Mouse (Mus musculus): ENCODE measurements at regions not wholly inside any gene's neighbourhood (a gene's known extent, or its start where the extent isn't known, plus 50 kb on each side); places are given as distances from the start of the nearest gene placed in this dataset.

- no peaks in the 10 kb centered on the region for H3K9me3 ChIP-seq (ENCODE audit: control insufficient read depth, low read length)
- H3K27me3 ChIP-seq (ENCODE audit: control insufficient read depth, insufficient read depth, low read length): no peaks in the 10 kb centered on the region
- H3K27ac ChIP-seq (replicated peaks; ENCODE audit: low read depth, low read length): 0 out of 2 replicates have a peak overlapping the region, but pooled peaks have one; percentile 32
- no peak overlapping the region for H3K9ac ChIP-seq (replicated peaks; ENCODE audit: low read length)
- H3K36me3 ChIP-seq (ENCODE audit: control insufficient read depth, insufficient read depth, low read length): no peaks in the 10 kb centered on the region
- H3K4me2 ChIP-seq (ENCODE audit: low read length): no peak overlapping the region
- DNase-seq (peak; percentile 57), ATAC-seq (ENCODE audit: low FRiP score, low TSS enrichment) (peak; percentile 60; the same call in 1 of the 2 replicates)
- H3K4me1 ChIP-seq (ENCODE audit: control insufficient read depth, insufficient read depth, low read length): peaks cover 3% of the 10 kb centered on the region; the same call in 1 of the 2 replicates
- 69% methylated on average over 5 of the region's 5 CpGs for WGBS
- no peak overlapping the region for H3K4me3 ChIP-seq (replicated peaks; ENCODE audit: low read depth, low read length)
Measured at GRCm38 (mm10) chr10:37314746-37315430, 176.2 kb upstream of the Marcks start.

DNA sequence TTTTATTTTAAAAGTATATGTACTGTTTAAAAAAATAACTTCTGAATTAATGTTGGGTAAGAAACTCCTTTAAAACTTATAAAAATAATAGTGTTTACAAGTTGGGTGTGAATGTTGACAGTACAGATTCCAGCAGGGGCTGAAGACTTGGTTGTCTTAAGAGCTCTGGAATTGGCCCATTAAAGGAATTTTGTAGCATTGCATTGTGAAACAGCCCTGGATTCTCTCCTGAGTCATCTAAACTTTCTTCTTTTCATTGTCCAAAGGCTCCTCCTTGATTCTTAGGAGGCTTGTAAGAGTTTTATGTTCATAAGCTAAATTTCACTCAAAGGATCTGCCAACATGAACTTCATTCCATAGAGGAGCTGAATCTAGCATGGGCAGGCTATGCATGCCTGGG is 174.7 kb upstream of the Marcks start:
- no peaks in the 10 kb centered on the region for H3K9me3 ChIP-seq (ENCODE audit: control insufficient read depth, low read length)
- no peak for ATAC-seq (ENCODE audit: low FRiP score, low TSS enrichment)
- H3K36me3 ChIP-seq (ENCODE audit: control insufficient read depth, insufficient read depth, low read length): no peaks in the 10 kb centered on the region
- H3K4me2 ChIP-seq (ENCODE audit: low read length): no peak overlapping the region
- peaks cover 3% of the 10 kb centered on the region; the same call in 1 of the 2 replicates for H3K4me1 ChIP-seq (ENCODE audit: control insufficient read depth, insufficient read depth, low read length)
- DNase-seq: no peak
- H3K27me3 ChIP-seq (ENCODE audit: control insufficient read depth, insufficient read depth, low read length): no peaks in the 10 kb centered on the region
- H3K4me3 ChIP-seq (replicated peaks; ENCODE audit: low read depth, low read length): no peak overlapping the region
- no peak overlapping the region for H3K9ac ChIP-seq (replicated peaks; ENCODE audit: low read length)
- no peak overlapping the region for H3K27ac ChIP-seq (replicated peaks; ENCODE audit: low read depth, low read length)

DNA sequence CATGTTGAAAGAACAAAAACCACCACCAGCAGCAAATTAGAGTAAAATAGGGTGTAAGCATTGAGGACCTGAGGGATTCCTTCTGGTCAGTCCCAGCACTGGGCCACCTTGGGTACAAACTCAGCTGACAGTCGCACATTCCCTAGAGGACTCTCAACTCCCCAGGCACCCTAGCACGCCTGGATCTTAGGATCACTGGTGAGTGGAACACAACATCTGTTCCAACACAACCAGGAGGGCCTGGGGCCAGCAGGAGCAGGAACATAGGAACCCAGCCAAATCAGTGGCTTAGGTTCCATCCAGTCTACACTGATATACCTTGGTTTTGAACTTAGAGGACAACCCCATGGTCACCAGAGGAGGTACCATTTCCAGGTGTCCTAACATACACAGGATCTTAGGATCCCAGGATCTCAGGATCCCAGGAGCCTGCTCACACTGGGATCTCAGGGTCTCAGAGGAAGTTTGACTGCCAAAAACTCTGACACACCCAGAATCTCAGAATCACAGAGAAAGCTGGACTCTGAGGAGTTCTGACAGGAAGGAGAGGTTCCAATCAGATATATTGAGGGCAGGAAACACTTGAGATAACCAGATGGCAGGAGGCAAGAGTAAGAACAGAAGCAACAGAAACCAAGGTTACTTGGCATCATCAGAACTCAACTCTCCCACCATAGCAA is 171.7 kb upstream of the Marcks start:
- Histone ChIP-seq H3K36me3 (ENCODE audit: control insufficient read depth, insufficient read depth, low read length) (no peaks in the 10 kb centered on the region), H3K9me3 (ENCODE audit: control insufficient read depth, low read length) (no peaks in the 10 kb centered on the region), H3K4me3 (replicated peaks; ENCODE audit: low read depth, low read length) (no peak overlapping the region), H3K9ac (replicated peaks; ENCODE audit: low read length) (no peak overlapping the region), H3K4me1 (ENCODE audit: control insufficient read depth, insufficient read depth, low read length) (peaks cover 3% of the 10 kb centered on the region; the same call in 1 of the 2 replicates), H3K4me2 (ENCODE audit: low read length) (no peak overlapping the region), H3K27ac (replicated peaks; ENCODE audit: low read depth, low read length) (no peak overlapping the region), H3K27me3 (ENCODE audit: control insufficient read depth, insufficient read depth, low read length) (no peaks in the 10 kb centered on the region)
- DNase-seq (no peak), ATAC-seq (ENCODE audit: low FRiP score, low TSS enrichment) (no peak)
- WGBS: 81% methylated on average over 2 of the region's 2 CpGs

DNA sequence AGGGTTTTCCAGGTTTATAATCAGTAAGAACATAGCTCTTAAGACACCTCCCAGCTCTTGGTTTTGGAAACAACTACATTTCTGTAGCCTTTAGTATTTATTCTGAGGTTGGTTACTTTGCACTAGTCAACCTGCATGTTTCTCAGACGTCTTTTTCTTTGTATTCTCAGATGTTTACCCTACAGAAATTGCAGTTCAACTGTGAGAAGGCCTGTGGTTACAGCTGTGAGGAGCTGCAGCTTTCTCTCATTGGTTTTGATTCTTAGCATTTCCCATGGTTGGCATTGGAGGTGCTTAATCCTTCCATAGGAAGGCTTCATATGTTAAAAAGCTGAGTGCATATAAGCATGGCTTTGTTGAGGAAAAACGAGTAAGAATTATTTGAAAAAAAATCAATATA is 165.9 kb upstream of the Marcks start:
- H3K4me1 ChIP-seq (ENCODE audit: control insufficient read depth, insufficient read depth, low read length): no peaks in the 10 kb centered on the region
- no peaks in the 10 kb centered on the region for H3K27me3 ChIP-seq (ENCODE audit: control insufficient read depth, insufficient read depth, low read length)
- no peak overlapping the region for H3K27ac ChIP-seq (replicated peaks; ENCODE audit: low read depth, low read length)
- no peaks in the 10 kb centered on the region for H3K36me3 ChIP-seq (ENCODE audit: control insufficient read depth, insufficient read depth, low read length)
- no peak for ATAC-seq (ENCODE audit: low FRiP score, low TSS enrichment)
- no peak overlapping the region for H3K4me2 ChIP-seq (ENCODE audit: low read length)
- no peak overlapping the region for H3K9ac ChIP-seq (replicated peaks; ENCODE audit: low read length)
- H3K9me3 ChIP-seq (ENCODE audit: control insufficient read depth, low read length): no peaks in the 10 kb centered on the region
- DNase-seq: no peak
- H3K4me3 ChIP-seq (replicated peaks; ENCODE audit: low read depth, low read length): no peak overlapping the region
- WGBS: 50% methylated on average over 2 of the region's 2 CpGs

DNA sequence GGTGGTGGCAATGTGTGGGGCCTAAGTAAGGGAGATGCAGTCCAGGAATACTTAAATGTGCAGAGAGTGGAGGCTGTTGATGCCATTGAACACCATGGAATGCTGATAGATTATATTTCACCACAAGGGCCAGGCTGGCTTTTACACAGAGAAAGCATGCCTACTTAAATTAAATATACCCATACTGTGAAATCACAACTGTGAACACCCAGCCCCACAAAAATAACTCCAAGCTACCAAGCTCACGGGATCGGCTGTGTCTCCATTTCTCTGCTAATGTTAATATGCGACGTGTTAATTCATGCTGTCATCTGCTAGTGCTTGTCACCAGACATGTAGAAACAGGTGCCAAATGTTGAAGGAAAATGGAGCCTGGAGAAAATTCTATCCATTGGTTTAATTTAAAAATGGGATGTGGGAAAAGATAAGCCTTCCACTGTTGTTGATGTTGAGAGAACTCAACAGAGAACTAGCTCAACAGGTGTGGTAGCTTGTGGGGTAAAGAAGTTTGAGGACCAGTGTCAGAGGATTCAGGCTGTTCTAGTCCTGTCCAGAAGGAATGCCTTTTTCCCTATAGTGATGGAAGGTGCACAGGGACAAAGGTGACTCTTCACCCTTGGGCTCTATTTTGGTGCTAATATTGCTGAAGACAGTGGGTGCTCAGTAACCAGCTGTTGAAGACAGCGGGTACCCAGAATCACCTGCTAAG is 161.6 kb upstream of the Marcks start:
- Histone ChIP-seq H3K27ac (replicated peaks; ENCODE audit: low read depth, low read length) (no peak overlapping the region), H3K27me3 (ENCODE audit: control insufficient read depth, insufficient read depth, low read length) (no peaks in the 10 kb centered on the region), H3K4me3 (replicated peaks; ENCODE audit: low read depth, low read length) (no peak overlapping the region), H3K4me1 (ENCODE audit: control insufficient read depth, insufficient read depth, low read length) (no peaks in the 10 kb centered on the region), H3K4me2 (ENCODE audit: low read length) (no peak overlapping the region), H3K9ac (replicated peaks; ENCODE audit: low read length) (no peak overlapping the region), H3K36me3 (ENCODE audit: control insufficient read depth, insufficient read depth, low read length) (no peaks in the 10 kb centered on the region), H3K9me3 (ENCODE audit: control insufficient read depth, low read length) (no peaks in the 10 kb centered on the region)
- 84% methylated on average over 5 of the region's 5 CpGs for WGBS
- no peak for ATAC-seq (ENCODE audit: low FRiP score, low TSS enrichment)
- DNase-seq: no peak

DNA sequence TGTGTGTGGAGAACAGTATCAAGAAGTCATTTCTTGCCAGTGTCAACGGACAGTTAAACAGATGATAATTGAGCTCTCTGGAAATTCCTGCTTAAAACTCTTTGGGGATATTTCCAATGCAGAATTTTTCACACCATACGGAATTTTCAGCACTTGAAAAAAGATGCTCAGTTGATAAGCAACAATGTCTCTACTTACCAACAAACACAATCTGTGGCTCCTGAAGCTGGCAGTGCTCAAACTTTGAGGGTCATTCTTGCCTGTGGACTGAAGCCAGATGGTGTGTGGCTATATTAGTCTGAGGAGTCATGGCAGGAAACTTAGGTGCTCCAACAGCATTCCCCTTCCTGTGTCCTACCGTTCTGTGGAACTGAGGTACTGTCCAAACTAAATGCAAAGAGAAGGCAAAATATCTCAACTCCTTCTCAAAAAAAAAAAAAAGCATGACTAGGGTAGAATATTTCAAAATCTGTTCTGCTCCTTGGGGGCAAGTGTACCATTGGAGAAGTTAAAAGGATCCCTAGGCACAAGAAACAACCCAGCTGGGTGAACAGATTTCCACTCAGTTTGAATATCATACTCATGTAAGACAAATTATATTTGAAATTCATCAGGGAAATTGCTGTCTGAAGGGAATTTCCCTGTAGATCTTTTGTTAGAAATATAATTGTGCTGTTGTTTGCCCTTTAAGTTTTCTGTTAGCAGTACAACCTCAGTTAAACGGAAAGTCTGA is 160.1 kb upstream of the Marcks start:
- DNase-seq: no peak
- Histone ChIP-seq H3K4me2 (ENCODE audit: low read length) (no peak overlapping the region), H3K4me3 (replicated peaks; ENCODE audit: low read depth, low read length) (no peak overlapping the region), H3K9me3 (ENCODE audit: control insufficient read depth, low read length) (no peaks in the 10 kb centered on the region), H3K27me3 (ENCODE audit: control insufficient read depth, insufficient read depth, low read length) (no peaks in the 10 kb centered on the region), H3K9ac (replicated peaks; ENCODE audit: low read length) (no peak overlapping the region), H3K4me1 (ENCODE audit: control insufficient read depth, insufficient read depth, low read length) (no peaks in the 10 kb centered on the region), H3K27ac (replicated peaks; ENCODE audit: low read depth, low read length) (no peak overlapping the region), H3K36me3 (ENCODE audit: control insufficient read depth, insufficient read depth, low read length) (no peaks in the 10 kb centered on the region)
- WGBS: 86% methylated on average over 4 of the region's 4 CpGs
- no peak for ATAC-seq (ENCODE audit: low FRiP score, low TSS enrichment)

DNA sequence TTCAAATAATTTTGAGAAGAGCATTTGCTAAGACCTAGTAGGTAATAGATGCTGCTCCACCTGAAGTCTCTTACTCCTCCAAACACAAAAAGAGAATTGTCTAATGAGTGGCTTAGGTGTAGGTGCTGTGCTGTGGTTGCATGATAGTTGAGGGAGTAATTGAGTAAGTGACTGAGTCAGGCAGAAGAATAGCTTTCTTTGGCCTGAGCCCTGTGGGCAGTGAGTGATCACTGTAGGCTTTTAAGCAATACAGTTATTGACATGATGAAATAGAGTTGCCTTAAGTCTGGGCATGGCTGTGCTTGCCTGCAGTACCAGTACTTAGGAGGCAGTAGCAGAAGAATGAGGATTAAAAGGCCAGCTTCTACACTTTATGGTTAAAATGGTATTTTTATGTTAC is 155.5 kb upstream of the Marcks start:
- Histone ChIP-seq H3K27me3 (ENCODE audit: control insufficient read depth, insufficient read depth, low read length) (no peaks in the 10 kb centered on the region), H3K4me2 (ENCODE audit: low read length) (no peak overlapping the region), H3K9ac (replicated peaks; ENCODE audit: low read length) (no peak overlapping the region), H3K9me3 (ENCODE audit: control insufficient read depth, low read length) (no peaks in the 10 kb centered on the region), H3K4me3 (replicated peaks; ENCODE audit: low read depth, low read length) (no peak overlapping the region), H3K36me3 (ENCODE audit: control insufficient read depth, insufficient read depth, low read length) (no peaks in the 10 kb centered on the region), H3K4me1 (ENCODE audit: control insufficient read depth, insufficient read depth, low read length) (no peaks in the 10 kb centered on the region), H3K27ac (replicated peaks; ENCODE audit: low read depth, low read length) (no peak overlapping the region)
- DNase-seq (no peak), ATAC-seq (ENCODE audit: low FRiP score, low TSS enrichment) (no peak)

DNA sequence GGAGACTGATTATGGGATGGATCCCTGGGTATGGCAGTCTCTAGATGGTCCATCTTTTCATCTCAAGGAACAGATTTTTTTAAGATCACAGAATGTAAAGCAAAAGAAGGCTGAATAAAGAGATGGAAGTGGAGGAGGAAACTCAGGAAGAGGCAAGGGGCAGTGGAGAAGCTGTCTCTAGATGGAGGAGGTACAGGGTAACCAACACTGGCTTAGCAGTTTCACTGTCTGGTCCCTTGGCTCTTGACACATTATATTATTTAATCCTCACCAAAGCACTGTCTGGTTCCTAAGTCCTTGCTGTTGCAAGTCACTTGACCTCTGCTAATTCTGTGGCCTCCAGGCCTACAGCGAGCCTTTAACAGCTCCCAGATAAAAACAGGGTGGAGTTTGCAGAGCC is 154.6 kb upstream of the Marcks start:
- H3K4me2 ChIP-seq (ENCODE audit: low read length): no peak overlapping the region
- no peaks in the 10 kb centered on the region for H3K27me3 ChIP-seq (ENCODE audit: control insufficient read depth, insufficient read depth, low read length)
- no peak overlapping the region for H3K27ac ChIP-seq (replicated peaks; ENCODE audit: low read depth, low read length)
- no peak overlapping the region for H3K9ac ChIP-seq (replicated peaks; ENCODE audit: low read length)
- no peak for DNase-seq
- H3K9me3 ChIP-seq (ENCODE audit: control insufficient read depth, low read length): no peaks in the 10 kb centered on the region
- ATAC-seq (ENCODE audit: low FRiP score, low TSS enrichment): no peak
- no peaks in the 10 kb centered on the region for H3K36me3 ChIP-seq (ENCODE audit: control insufficient read depth, insufficient read depth, low read length)
- H3K4me1 ChIP-seq (ENCODE audit: control insufficient read depth, insufficient read depth, low read length): no peaks in the 10 kb centered on the region
- WGBS: 82% methylated on average over 1 of the region's 1 CpGs
- H3K4me3 ChIP-seq (replicated peaks; ENCODE audit: low read depth, low read length): no peak overlapping the region

Measured in midbrain, embryonic 14.5 days (tissue).